Mouse (Mus musculus) neutrophil, adult 65 days (primary cell): Measurements from ENCODE around the gene Galnt18. TPM values are rescaled to one million over a fixed set of nuclear protein-coding genes. Genes with fewer than 3 reads are reported as not detected.

ENCODE experiments used
- total RNA-seq: library from RNA; stranded (reverse); gene quantifications from 2 replicates; pipeline ENCODE4 v1.2.4, GENCODE M21; 2023

The Galnt18 gene
- total RNA-seq, result not detected in 2 replicates

GRCm38 (mm10) chr7:111779504-111780242 lies at the start of gene Galnt18:
Gene Galnt18, minus strand, starts transcription at chr7:111779977.

Other genes starting within 250 kb of the Galnt18 start
- 52.3 and 57.4 TPM in 2 replicates for gene Usp47, start 243.5 kb upstream of the Galnt18 start, total RNA-seq